Mouse (Mus musculus): ENCODE data around the gene Cdipt. TPM values are rescaled to one million over a fixed set of nuclear protein-coding genes. Genes with fewer than 3 reads are reported as not detected.

Gene Cdipt
- polyA plus RNA-seq, 1 experiment from 2014 or later: 106 TPM

- H3K36me3 ChIP-seq: no peaks in the 10 kb centered on the region
- H3K9me3 ChIP-seq (replicated peaks): no peaks in the 10 kb centered on the region
- H3K27ac ChIP-seq (replicated peaks): no peak overlapping the region
- WGBS: 90% methylated on average over 5 of the region's 5 CpGs
- no peaks in the 10 kb centered on the region for H3K27me3 ChIP-seq
- H3K4me3 ChIP-seq (replicated peaks): no peak overlapping the region
- ATAC-seq (ENCODE audit: insufficient number of reproducible peaks, low FRiP score, low TSS enrichment, low read depth): no peak
- H3K4me1 ChIP-seq: peaks cover 13% of the 10 kb centered on the region
- H3K4me2 ChIP-seq (replicated peaks): no peak overlapping the region
- H3K9ac ChIP-seq: no peak overlapping the region
Observed at GRCm38 (mm10) chr7:127003620-127004019, 27.9 kb downstream of the Cdipt start.

- no peaks in the 10 kb centered on the region for H3K36me3 ChIP-seq
- WGBS: 74% methylated on average over 4 of the region's 4 CpGs
- ATAC-seq (ENCODE audit: insufficient number of reproducible peaks, low FRiP score, low TSS enrichment, low read depth): no peak
- no peak overlapping the region for H3K9ac ChIP-seq
- no peak overlapping the region for H3K27ac ChIP-seq (replicated peaks)
- H3K27me3 ChIP-seq: no peaks in the 10 kb centered on the region
- H3K4me3 ChIP-seq (replicated peaks): no peak overlapping the region
- H3K9me3 ChIP-seq (replicated peaks): no peaks in the 10 kb centered on the region
- H3K4me2 ChIP-seq (replicated peaks): no peak overlapping the region
- H3K4me1 ChIP-seq: peaks cover 20% of the 10 kb centered on the region
Observed at GRCm38 (mm10) chr7:127004122-127004875, 28.6 kb downstream of the Cdipt start.

DNA sequence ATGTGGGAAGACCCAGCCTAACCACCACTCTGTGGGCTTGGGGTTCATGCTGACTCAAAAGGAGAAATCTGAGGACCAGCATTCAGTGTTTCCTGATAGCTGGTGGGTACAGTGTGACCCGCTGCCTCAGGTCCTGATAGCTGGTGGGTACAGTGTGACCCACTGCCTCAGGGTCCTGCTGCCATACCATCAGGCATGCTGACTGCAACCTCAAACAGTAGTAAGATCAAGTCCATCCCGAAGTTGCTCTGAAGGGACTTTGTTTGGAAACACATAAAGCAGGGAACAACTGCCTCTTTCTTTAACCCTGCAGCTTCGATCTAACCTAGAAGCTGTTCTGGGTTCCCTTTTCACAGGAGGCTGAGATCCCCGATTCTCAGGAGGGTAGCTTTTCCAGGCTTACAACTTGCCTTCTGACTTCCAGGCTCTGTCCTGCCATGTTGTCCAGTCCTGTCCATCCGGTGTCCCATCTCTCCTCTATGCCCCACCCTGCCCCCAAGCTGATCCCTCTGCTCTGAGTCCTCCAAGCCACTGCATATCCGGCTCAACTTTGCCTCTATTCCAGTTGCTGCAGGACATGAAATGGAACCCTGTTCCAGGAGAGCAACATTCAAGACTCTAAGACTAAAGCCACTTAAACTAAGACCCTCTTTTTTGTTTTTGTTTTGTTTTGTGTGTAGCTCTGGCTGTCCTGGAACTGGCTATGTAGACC is 31.8 kb downstream of the Cdipt start:
- Histone ChIP-seq H3K4me1 (peaks cover 22% of the 10 kb centered on the region), H3K9ac (no peak overlapping the region), H3K27me3 (no peaks in the 10 kb centered on the region), H3K27ac (replicated peaks) (no peak overlapping the region), H3K4me2 (replicated peaks) (no peak overlapping the region), H3K9me3 (replicated peaks) (no peaks in the 10 kb centered on the region), H3K4me3 (replicated peaks) (no peak overlapping the region), H3K36me3 (peaks cover 5% of the 10 kb centered on the region; the same call in 1 of the 2 replicates)
- 76% methylated on average over 6 of the region's 6 CpGs for WGBS
- no peak for ATAC-seq (ENCODE audit: insufficient number of reproducible peaks, low FRiP score, low TSS enrichment, low read depth)

DNA sequence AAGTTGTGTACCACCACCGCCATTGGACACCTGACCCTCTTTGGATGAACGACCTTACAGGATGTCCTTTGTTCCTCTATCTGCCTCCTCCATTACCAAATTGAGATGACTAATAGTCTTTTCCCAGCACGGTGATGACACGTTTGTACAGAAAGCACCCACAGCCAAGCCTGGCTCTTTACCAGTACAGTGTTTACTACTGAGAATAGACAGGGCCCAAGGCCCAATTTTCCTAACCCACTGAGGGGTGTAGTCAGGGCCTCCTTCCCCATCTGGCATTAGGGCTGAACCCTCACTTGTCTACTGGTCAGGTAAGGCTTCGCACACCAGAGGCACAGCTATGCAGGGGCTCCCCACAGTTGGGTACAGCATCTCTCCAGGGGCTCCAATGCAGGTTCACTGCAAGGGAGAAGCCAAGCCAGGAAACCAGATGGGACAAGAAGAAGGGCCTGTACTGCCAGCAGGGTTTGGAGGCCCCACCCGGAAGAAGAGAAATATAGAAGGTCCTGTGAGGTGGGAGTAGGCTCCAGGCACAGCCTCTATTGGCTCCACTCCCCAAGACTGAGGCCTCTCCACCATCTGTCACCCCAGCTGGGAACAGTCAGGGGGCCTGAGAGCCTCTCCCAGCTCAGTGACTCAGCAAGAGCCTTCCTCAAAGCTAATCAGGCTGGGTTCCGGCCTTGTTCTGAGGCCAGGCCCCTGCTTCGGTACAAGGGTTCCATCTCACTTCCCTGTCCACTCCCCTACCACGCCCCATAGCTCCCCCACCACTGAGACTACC is 32.7 kb downstream of the Cdipt start:
- ATAC-seq (ENCODE audit: insufficient number of reproducible peaks, low FRiP score, low TSS enrichment, low read depth): peak; percentile 72
- Histone ChIP-seq H3K36me3 (peaks cover 15% of the 10 kb centered on the region), H3K4me3 (replicated peaks) (no peak overlapping the region), H3K9ac (no peak overlapping the region), H3K27me3 (no peaks in the 10 kb centered on the region), H3K4me1 (peaks cover 22% of the 10 kb centered on the region), H3K9me3 (replicated peaks) (no peaks in the 10 kb centered on the region), H3K4me2 (replicated peaks) (no peak overlapping the region), H3K27ac (replicated peaks) (peak overlapping the region; percentile 71)
- 57% methylated on average over 9 of the region's 9 CpGs for WGBS

GRCm38 (mm10) chr7:127009307-127010085 is 33.8 kb downstream of the Cdipt start:
- Histone ChIP-seq H3K27ac (replicated peaks) (peak overlapping the region; percentile 71; the same call in 1 of the 2 replicates), H3K36me3 (peaks cover 26% of the 10 kb centered on the region), H3K4me1 (peaks cover 28% of the 10 kb centered on the region), H3K9ac (no peak overlapping the region), H3K4me3 (replicated peaks) (no peak overlapping the region), H3K27me3 (no peaks in the 10 kb centered on the region), H3K9me3 (replicated peaks) (no peaks in the 10 kb centered on the region), H3K4me2 (replicated peaks) (no peak overlapping the region)
- no peak for ATAC-seq (ENCODE audit: insufficient number of reproducible peaks, low FRiP score, low TSS enrichment, low read depth)
- WGBS: 80% methylated on average over 17 of the region's 17 CpGs

DNA sequence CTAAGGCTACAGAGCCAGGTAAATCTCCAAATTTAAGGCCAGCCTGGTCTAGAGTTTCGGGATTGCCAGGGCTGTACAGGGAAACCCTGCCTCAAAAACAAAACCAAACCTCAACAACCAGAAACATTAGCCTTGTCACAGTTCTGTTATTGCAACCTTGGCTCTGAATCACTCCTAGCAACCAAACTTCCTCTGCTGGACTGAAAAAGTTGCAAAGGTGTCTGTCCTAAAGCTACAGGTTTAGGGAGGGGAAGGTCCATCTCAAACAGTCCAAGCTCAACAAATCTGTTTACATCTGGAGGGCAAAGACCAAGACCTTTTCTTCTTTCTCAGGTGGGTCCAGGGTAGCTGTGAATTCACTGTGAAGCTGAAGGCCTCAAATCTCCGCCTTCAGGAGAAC is 35.3 kb downstream of the Cdipt start:
- H3K9ac ChIP-seq: no peak overlapping the region
- peaks cover 40% of the 10 kb centered on the region for H3K36me3 ChIP-seq
- 93% methylated on average over 2 of the region's 2 CpGs for WGBS

GRCm38 (mm10) chr7:127011717-127012116 is 36.0 kb downstream of the Cdipt start:
- no peak overlapping the region for H3K4me2 ChIP-seq (replicated peaks)
- no peak for ATAC-seq (ENCODE audit: insufficient number of reproducible peaks, low FRiP score, low TSS enrichment, low read depth)
- peaks cover 40% of the 10 kb centered on the region for H3K36me3 ChIP-seq
- no peak overlapping the region for H3K4me3 ChIP-seq (replicated peaks)
- H3K27ac ChIP-seq (replicated peaks): no peak overlapping the region
- H3K9ac ChIP-seq: no peak overlapping the region
- H3K4me1 ChIP-seq: peaks cover 46% of the 10 kb centered on the region
- H3K9me3 ChIP-seq (replicated peaks): no peaks in the 10 kb centered on the region
- WGBS: 68% methylated on average over 2 of the region's 2 CpGs
- H3K27me3 ChIP-seq: no peaks in the 10 kb centered on the region

More for the DNA sequence above, 35.3 kb downstream of the Cdipt start:
- Histone ChIP-seq H3K9me3 (replicated peaks) (no peaks in the 10 kb centered on the region), H3K4me3 (replicated peaks) (no peak overlapping the region), H3K27me3 (no peaks in the 10 kb centered on the region), H3K4me1 (peaks cover 42% of the 10 kb centered on the region), H3K4me2 (replicated peaks) (no peak overlapping the region), H3K27ac (replicated peaks) (no peak overlapping the region)
- ATAC-seq (ENCODE audit: insufficient number of reproducible peaks, low FRiP score, low TSS enrichment, low read depth): no peak

DNA sequence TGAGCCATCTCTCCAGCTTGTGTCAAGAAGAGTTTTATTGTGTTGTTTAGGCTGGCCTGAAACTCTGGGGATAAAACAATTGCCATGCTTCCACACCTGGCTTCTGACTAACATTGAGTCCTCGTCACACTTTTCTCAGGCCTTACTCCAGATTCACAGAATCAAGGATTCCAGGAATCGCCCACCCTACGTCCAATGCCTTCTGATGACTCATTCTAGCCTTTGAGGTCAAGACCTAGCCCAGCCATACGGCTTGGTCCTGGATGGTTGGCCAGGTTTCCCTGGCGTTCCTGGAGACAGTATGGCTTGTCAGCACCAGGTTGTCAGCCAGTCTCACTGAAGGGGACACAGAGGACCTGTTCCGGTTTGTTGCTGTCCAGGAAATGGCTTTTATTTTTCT is 36.7 kb downstream of the Cdipt start:
- Histone ChIP-seq H3K9ac (no peak overlapping the region), H3K27ac (replicated peaks) (no peak overlapping the region), H3K27me3 (no peaks in the 10 kb centered on the region), H3K36me3 (peaks cover 40% of the 10 kb centered on the region), H3K9me3 (replicated peaks) (no peaks in the 10 kb centered on the region), H3K4me3 (replicated peaks) (no peak overlapping the region), H3K4me1 (peaks cover 40% of the 10 kb centered on the region), H3K4me2 (replicated peaks) (no peak overlapping the region)
- WGBS: 95% methylated on average over 6 of the region's 6 CpGs
- ATAC-seq (ENCODE audit: insufficient number of reproducible peaks, low FRiP score, low TSS enrichment, low read depth): no peak

- no peak for ATAC-seq (ENCODE audit: insufficient number of reproducible peaks, low FRiP score, low TSS enrichment, low read depth)
Observed at GRCm38 (mm10) chr7:127012845-127013244, 37.1 kb downstream of the Cdipt start.

GRCm38 (mm10) chr7:127013385-127013784 is 37.7 kb downstream of the Cdipt start:
- no peak overlapping the region for H3K4me3 ChIP-seq (replicated peaks)

More at GRCm38 (mm10) chr7:127012845-127013244, 37.1 kb downstream of the Cdipt start:
- Histone ChIP-seq H3K36me3 (peaks cover 40% of the 10 kb centered on the region), H3K4me2 (replicated peaks) (no peak overlapping the region), H3K4me3 (replicated peaks) (no peak overlapping the region), H3K27me3 (no peaks in the 10 kb centered on the region), H3K9ac (no peak overlapping the region), H3K27ac (replicated peaks) (no peak overlapping the region), H3K9me3 (replicated peaks) (no peaks in the 10 kb centered on the region), H3K4me1 (peaks cover 44% of the 10 kb centered on the region)
- 95% methylated on average over 10 of the region's 10 CpGs for WGBS

More at GRCm38 (mm10) chr7:127013385-127013784, 37.7 kb downstream of the Cdipt start:
- no peak overlapping the region for H3K4me2 ChIP-seq (replicated peaks)
- H3K27me3 ChIP-seq: no peaks in the 10 kb centered on the region
- no peak for ATAC-seq (ENCODE audit: insufficient number of reproducible peaks, low FRiP score, low TSS enrichment, low read depth)
- no peak overlapping the region for H3K9ac ChIP-seq
- H3K27ac ChIP-seq (replicated peaks): no peak overlapping the region
- H3K36me3 ChIP-seq: peaks cover 40% of the 10 kb centered on the region
- H3K9me3 ChIP-seq (replicated peaks): no peaks in the 10 kb centered on the region
- H3K4me1 ChIP-seq: peaks cover 47% of the 10 kb centered on the region
- WGBS: 91% methylated on average over 6 of the region's 6 CpGs
